Mouse (Mus musculus) CH12.LX (cell line): ENCODE results near the gene Angptl7. TPM values are rescaled to one million over a fixed set of nuclear protein-coding genes. Genes with fewer than 3 reads are reported as not detected.

Experiments used
- DNase-seq: peaks from one replicate; pipeline ENCODE4 v3.0.0-alpha.2; 2013; ENCODE audit errors: extremely low read depth
- H3K27ac ChIP-seq: 2 replicates; pipeline ENCODE4 v1.5.1; 2012; ENCODE audit warnings: low read depth, mild to moderate bottlenecking, control low read depth, moderate library complexity; ENCODE audit not compliant: insufficient read depth
- H3K27me3 ChIP-seq: replicated peaks from 2 replicates; pipeline ENCODE3; 2012; ENCODE audit warnings: inconsistent platforms
- H3K36me3 ChIP-seq, 2 experiments: replicated peaks in 1 of 2; 2 replicates each; pipeline versions ENCODE3 to v1.6.1; 2012; ENCODE audit warnings: inconsistent platforms in 1 of 2, low read length in 1 of 2, mild to moderate bottlenecking in 1 of 2, mixed read lengths in 1 of 2, moderate library complexity in 1 of 2; ENCODE audit not compliant: control insufficient read depth in 1 of 2, insufficient read depth in 1 of 2
- H3K4me1 ChIP-seq, 2 experiments: 2 replicates each; pipeline ENCODE4 v1.6.1; 2012; ENCODE audit warnings: inconsistent platforms in 1 of 2, moderate library complexity in 1 of 2; ENCODE audit not compliant: insufficient read depth in 2 of 2, control insufficient read depth in 1 of 2
- H3K4me2 ChIP-seq: 2 replicates; pipeline ENCODE4 v1.6.1; 2012; ENCODE audit warnings: low read depth, mild to moderate bottlenecking, control low read depth; ENCODE audit not compliant: poor library complexity, insufficient read depth, severe bottlenecking
- H3K4me3 ChIP-seq, 3 experiments: fragments of 150-350 bp in 1 of 3; sonication (generic) in 1 of 3; replicated peaks in 1 of 3; 2 replicates each; pipeline versions ENCODE3 to v1.5.1; 2011 to 2012; ENCODE audit warnings: low read depth in 2 of 3, low read length in 2 of 3, mild to moderate bottlenecking in 2 of 3, moderate library complexity in 2 of 3, control low read depth in 1 of 3, improper control_type of control experiment in 1 of 3, inconsistent platforms in 1 of 3, mixed read lengths in 1 of 3; ENCODE audit not compliant: poor library complexity in 1 of 3
- H3K79me2 ChIP-seq: replicated peaks from 2 replicates; pipeline ENCODE4 v1.6.1; 2012; ENCODE audit warnings: mild to moderate bottlenecking, moderate library complexity; ENCODE audit not compliant: control insufficient read depth, poor library complexity, insufficient read depth, severe bottlenecking; ENCODE audit errors: extremely low read depth
- H3K9ac ChIP-seq: 2 replicates; pipeline ENCODE4 v1.6.1; 2012; ENCODE audit warnings: low read depth, mild to moderate bottlenecking, control low read depth, moderate library complexity; ENCODE audit not compliant: insufficient read depth
- H3K9me3 ChIP-seq: replicated peaks from 2 replicates; pipeline ENCODE3; 2012; ENCODE audit warnings: low read length, inconsistent platforms, mixed read lengths
- CHD1 ChIP-seq: IDR thresholded peaks from 2 replicates; pipeline ENCODE4 v1.6.1; 2012; ENCODE audit warnings: low read depth, low read length, improper control_type of control experiment, inconsistent platforms
- CTCF ChIP-seq, 2 experiments: IDR thresholded peaks in 1 of 2; conservative IDR thresholded peaks in 1 of 2; 2 replicates each; pipeline ENCODE4 v1.5.1; 2011 to 2012; ENCODE audit warnings: low read depth in 2 of 2, low read length in 2 of 2, improper control_type of control experiment in 1 of 2, inconsistent platforms in 1 of 2, mild to moderate bottlenecking in 1 of 2, moderate library complexity in 1 of 2
- GABPA ChIP-seq: IDR thresholded peaks from 2 replicates; pipeline ENCODE4 v1.6.1; 2012; ENCODE audit warnings: low read depth, low read length, improper control_type of control experiment, inconsistent platforms; ENCODE audit not compliant: insufficient replicate concordance
- KAT2A ChIP-seq: IDR thresholded peaks from 2 replicates; pipeline ENCODE4 v1.6.1; 2012; ENCODE audit warnings: low read length, improper control_type of control experiment, inconsistent platforms; ENCODE audit not compliant: insufficient replicate concordance
- MAFK ChIP-seq: IDR thresholded peaks from 2 replicates; pipeline ENCODE4 v1.6.1; 2011; ENCODE audit warnings: low read length, improper control_type of control experiment; ENCODE audit not compliant: insufficient replicate concordance
- MAX ChIP-seq: IDR thresholded peaks from 2 replicates; pipeline ENCODE4 v1.6.1; 2011; ENCODE audit warnings: low read length, improper control_type of control experiment
- MYC ChIP-seq: IDR thresholded peaks from 2 replicates; pipeline ENCODE4 v1.6.1; 2011; ENCODE audit warnings: low read depth, mild to moderate bottlenecking, improper control_type of control experiment, low read length
- NELFE ChIP-seq: IDR thresholded peaks from 2 replicates; pipeline ENCODE4 v1.6.1; 2011; ENCODE audit warnings: low read depth, low read length, improper control_type of control experiment
- NRF1 ChIP-seq: IDR thresholded peaks from 2 replicates; pipeline ENCODE4 v1.6.1; 2014; ENCODE audit warnings: low read depth, mild to moderate bottlenecking, inconsistent platforms, low read length, improper control_type of control experiment, moderate library complexity
- RAD21 ChIP-seq: IDR thresholded peaks from 2 replicates; pipeline ENCODE4 v1.6.1; 2011; ENCODE audit warnings: low read depth, mild to moderate bottlenecking, low read length, improper control_type of control experiment, moderate library complexity
- SIN3A ChIP-seq: IDR thresholded peaks from 2 replicates; pipeline ENCODE4 v1.6.1; 2012; ENCODE audit warnings: low read length, improper control_type of control experiment, inconsistent platforms
- UBTF ChIP-seq: IDR thresholded peaks from 2 replicates; pipeline ENCODE4 v1.6.1; 2012; ENCODE audit warnings: low read depth, mild to moderate bottlenecking, inconsistent platforms, low read length, improper control_type of control experiment, moderate library complexity
- USF2 ChIP-seq: conservative IDR thresholded peaks from 2 replicates; pipeline ENCODE4 v1.6.1; 2011; ENCODE audit warnings: low read depth, low read length, improper control_type of control experiment
- dilution Hi-C: fragments of 300-500 bp; cut with MboI; formaldehyde crosslinking; loops from 2 replicates; pipeline ENCODE4 v1.14.3; 2020; ENCODE audit warnings: low sequenced_read_pairs; ENCODE audit not compliant: extremely low pct_unique_long_range_greater_than_20kb, extremely low pct_ligation_motif_present
- in situ Hi-C: fragments of 300-500 bp; cut with MboI; formaldehyde crosslinking; loops from 3 replicates; pipeline ENCODE4 v1.14.3; 2019; ENCODE audit warnings: low sequenced_read_pairs, low pct_ligation_motif_present, low pct_unique_long_range_greater_than_20kb, mixed read lengths
- polyA plus RNA-seq: library from polyadenylated mRNA; unstranded; fragments of >175 nt; gene quantifications from 2 replicates; pipeline ENCODE4 v1.2.1, GENCODE M21; 2012; ENCODE audit warnings: low read depth; ENCODE audit not compliant: insufficient read length
- total RNA-seq, 2 experiments: library from RNA; depleted of rRNA; stranded (reverse); fragments of 300-350 nt in 1 of 2; fragments of >200 nt in 1 of 2; gene quantifications; 2 replicates each; pipeline ENCODE4 v1.2.3; 2012 to 2014

Angptl7 gene
- total and polyA plus RNA-seq, 3 experiments: 0.14 TPM; not detected in 2

- no peak overlapping the region for H3K9ac ChIP-seq
- dilution Hi-C loops: no loop called here
These were observed 38.5 kb downstream of the Angptl7 start for GRCm38 (mm10) chr4:148461772-148462171.

GRCm38 (mm10) chr4:148460656-148461284 lies 39.5 kb downstream of the Angptl7 start:
- Histone ChIP-seq H3K9ac (no peak overlapping the region), H3K4me1 (no peaks in the 10 kb centered on the region), H3K36me3 (peaks cover 79 to 93% of the 10 kb centered on the region in 2 experiments), H3K27me3 (no peaks in the 10 kb centered on the region), H3K9me3 (no peaks in the 10 kb centered on the region), H3K79me2 (no peaks in the 10 kb centered on the region), H3K4me3 (no peak overlapping the region), H3K4me2 (no peak overlapping the region), H3K27ac (no peak overlapping the region)
- DNase-seq: no peak
- in situ Hi-C loops: no loop called here
- dilution Hi-C loops: no loop called here
- TF ChIP-seq NELFE: no peak

More at GRCm38 (mm10) chr4:148461772-148462171, 38.5 kb downstream of the Angptl7 start:
- H3K27ac ChIP-seq: no peak overlapping the region
- peaks cover 77 to 93% of the 10 kb centered on the region in 2 experiments for H3K36me3 ChIP-seq
- no peak overlapping the region for H3K4me2 ChIP-seq
- no peaks in the 10 kb centered on the region for H3K4me1 ChIP-seq
- no peak for DNase-seq
- H3K4me3 ChIP-seq: no peak overlapping the region
- in situ Hi-C loops: no loop called here
- H3K79me2 ChIP-seq: no peaks in the 10 kb centered on the region
- no peaks in the 10 kb centered on the region for H3K9me3 ChIP-seq
- H3K27me3 ChIP-seq: no peaks in the 10 kb centered on the region
- TF ChIP-seq CHD1 (no peak), UBTF (no peak), MYC (no peak), CTCF (conservative IDR thresholded peaks at IDR 0.05 in 1 of 2, IDR thresholded peaks at IDR 0.05 in 1 of 2; ENCODE audit: low read depth in 2 of 2, low read length in 2 of 2) (peak; percentile 17 to 22; a peak in 2 of 4 replicates)

- dilution Hi-C loops (no loop called here), in situ Hi-C loops (no loop called here)
- H3K9me3 ChIP-seq: no peaks in the 10 kb centered on the region
- peaks cover 0 to 5% of the 10 kb centered on the region in 2 experiments; a peak in 1 of 4 replicates for H3K4me1 ChIP-seq
- H3K4me2 ChIP-seq: no peak overlapping the region
- DNase-seq: no peak
- peaks cover 69 to 96% of the 10 kb centered on the region in 2 experiments for H3K36me3 ChIP-seq
- TF ChIP-seq SIN3A (no peak), CTCF (conservative IDR thresholded peaks at IDR 0.05 in 1 of 2, IDR thresholded peaks at IDR 0.05 in 1 of 2; ENCODE audit: low read depth in 2 of 2, low read length in 2 of 2) (no peak), GABPA (no peak), MAX (no peak), USF2 (no peak), KAT2A (no peak), MAFK (no peak), NRF1 (no peak), RAD21 (no peak)
- H3K27me3 ChIP-seq: no peaks in the 10 kb centered on the region
- peaks cover 7% of the 10 kb centered on the region; the same call in 1 of the 2 replicates for H3K79me2 ChIP-seq
- H3K4me3 ChIP-seq: no peak overlapping the region
- no peak overlapping the region for H3K9ac ChIP-seq
- H3K27ac ChIP-seq: no peak overlapping the region
These were observed 44.7 kb downstream of the Angptl7 start for GRCm38 (mm10) chr4:148455477-148456025.
